Mouse (Mus musculus): ENCODE data around the gene Ets2. TPM values are rescaled to one million over a fixed set of nuclear protein-coding genes. Genes with fewer than 3 reads are reported as not detected.
"Not testable (repeated sequence)": the region's sequence is repeated elsewhere in the genome, so short reads cannot be mapped to it uniquely, and the experiment has no call there.

Gene Ets2
- polyA plus RNA-seq, 1 experiment from 2014 or later, result 74.7 TPM

DNA sequence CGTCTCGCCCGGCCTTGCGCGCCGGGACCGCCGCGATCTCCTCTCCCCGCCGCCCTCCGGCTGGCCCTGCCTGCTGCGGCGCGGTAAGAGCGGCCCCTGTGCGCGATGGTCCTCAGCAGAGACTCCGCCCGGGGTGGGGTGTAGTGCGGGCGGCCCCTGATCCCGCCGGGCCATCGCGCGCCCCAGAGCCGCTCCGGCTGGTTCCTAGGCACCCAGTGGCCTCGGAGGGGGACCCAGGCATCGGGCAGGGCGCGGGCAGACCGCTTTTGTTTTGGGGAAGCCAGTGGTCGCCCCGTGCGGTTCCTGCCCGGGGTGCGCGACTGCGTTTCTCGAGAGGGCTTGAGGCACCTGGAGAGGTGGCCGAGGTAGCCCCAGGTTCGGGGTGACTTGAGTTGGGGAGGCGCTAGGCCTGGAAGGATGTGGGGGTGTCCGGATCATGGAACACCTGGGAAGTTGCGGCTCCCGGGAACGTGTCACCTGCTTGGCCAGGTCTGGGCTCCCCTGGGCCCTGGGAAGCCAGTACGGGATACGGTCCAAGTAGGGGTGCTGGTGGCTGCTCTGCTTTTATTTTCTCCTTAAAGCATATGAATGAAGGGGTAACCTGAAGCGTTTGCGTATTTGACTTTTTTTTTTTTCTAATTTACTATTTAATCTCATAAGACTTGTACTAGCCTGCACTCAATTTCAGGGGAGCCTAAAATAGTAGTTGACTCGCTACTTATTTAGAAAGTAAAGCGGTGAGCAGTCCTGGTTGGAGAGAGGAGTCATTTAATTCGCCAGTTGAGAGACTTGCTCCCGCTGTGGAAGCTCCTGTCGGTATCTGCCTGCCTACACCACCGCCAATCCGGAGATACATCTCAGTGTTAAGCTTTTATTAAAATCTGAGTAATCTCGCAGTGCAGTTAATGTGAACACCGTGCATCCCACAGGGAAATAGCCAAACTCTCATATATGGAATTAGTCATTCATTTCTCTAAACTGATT is 979 bp downstream of the Ets2 start:
- H3K9me3 ChIP-seq, result no peaks in the 10 kb centered on the region
- H3K4me3 ChIP-seq, result peak overlapping the region; percentile 92
- peak; percentile 65 for ATAC-seq (ENCODE audit: insufficient number of reproducible peaks, insufficient read depth, low FRiP score, low TSS enrichment, low read depth)
- peak overlapping the region; percentile 95 for H3K27ac ChIP-seq
- peak overlapping the region; percentile 70 for H3K4me2 ChIP-seq
- peaks cover 36% of the 10 kb centered on the region for H3K4me1 ChIP-seq
- H3K9ac ChIP-seq, result peak overlapping the region; percentile 97
- H3K27me3 ChIP-seq, result no peaks in the 10 kb centered on the region
- H3K36me3 ChIP-seq, result peaks cover 16% of the 10 kb centered on the region
- 1% methylated on average over 62 of the region's 62 CpGs for WGBS

DNA sequence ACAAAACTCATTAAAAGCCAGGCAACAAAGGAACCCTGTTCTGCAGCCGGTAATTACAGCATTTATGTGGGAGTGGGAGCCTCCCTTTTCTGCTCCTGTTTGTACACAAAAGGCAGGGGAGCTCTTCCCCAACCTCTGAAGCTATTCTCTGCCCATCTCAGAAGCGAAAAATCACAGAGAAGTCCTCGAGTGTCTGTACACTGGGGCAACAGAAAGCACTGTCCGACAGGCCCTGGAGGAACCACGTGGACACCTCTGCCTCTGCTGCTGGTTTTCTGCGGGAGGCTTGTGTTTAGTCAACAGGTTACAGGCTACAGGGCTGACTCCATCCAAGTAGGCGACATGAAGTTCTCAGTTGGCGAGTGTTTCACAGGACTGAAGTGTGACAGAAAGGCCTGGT is 2.1 kb downstream of the Ets2 start:
- WGBS, result 17% methylated on average over 8 of the region's 8 CpGs
- peak overlapping the region; percentile 92 for H3K4me3 ChIP-seq

DNA sequence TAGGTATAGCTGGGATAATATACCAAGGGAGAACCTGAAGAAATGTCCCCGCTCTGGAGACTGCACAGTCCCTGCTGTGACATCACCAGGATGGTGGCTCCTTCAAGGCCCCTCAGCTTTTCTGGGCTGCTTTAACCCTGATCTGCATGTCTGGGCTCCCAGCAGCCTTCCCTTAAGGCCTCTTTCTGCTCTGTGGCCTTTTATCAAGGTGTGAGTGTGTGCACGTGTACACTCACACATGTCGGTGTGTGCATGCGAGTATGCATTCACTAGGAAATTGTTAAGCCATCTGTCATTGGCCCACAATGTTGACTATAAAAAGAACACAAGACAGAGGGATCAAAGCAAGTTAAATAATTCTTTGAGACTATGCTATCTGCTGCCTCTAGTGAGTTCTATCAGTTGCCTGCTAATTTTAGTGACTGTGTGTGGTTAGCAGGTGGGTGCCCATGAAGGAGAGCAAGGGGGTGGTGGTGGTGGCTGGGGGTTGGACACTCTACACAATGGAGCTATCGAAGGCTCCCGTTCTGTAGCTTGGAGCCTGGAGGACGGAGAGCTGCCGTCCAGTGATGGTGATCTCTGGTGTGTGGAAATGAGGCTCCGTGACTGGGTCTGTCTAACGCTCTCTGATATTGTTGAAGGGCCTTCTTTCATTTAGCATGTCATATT is 2.9 kb downstream of the Ets2 start:
- WGBS, result 87% methylated on average over 10 of the region's 10 CpGs
- Histone ChIP-seq H3K9ac (peak overlapping the region; percentile 75), H3K4me2 (peak overlapping the region; percentile 70), H3K27ac (0 out of 2 replicates have a peak overlapping the region, but pooled peaks have one; percentile 48), H3K27me3 (no peaks in the 10 kb centered on the region), H3K4me3 (peak overlapping the region; percentile 92), H3K9me3 (no peaks in the 10 kb centered on the region), H3K36me3 (peaks cover 30% of the 10 kb centered on the region), H3K4me1 (peaks cover 46% of the 10 kb centered on the region)
- ATAC-seq (ENCODE audit: insufficient number of reproducible peaks, insufficient read depth, low FRiP score, low TSS enrichment, low read depth), result no peak

More for the DNA sequence above, 2.1 kb downstream of the Ets2 start:
- ATAC-seq (ENCODE audit: insufficient number of reproducible peaks, insufficient read depth, low FRiP score, low TSS enrichment, low read depth), result no peak
- H3K36me3 ChIP-seq, result peaks cover 24% of the 10 kb centered on the region
- H3K4me1 ChIP-seq, result peaks cover 46% of the 10 kb centered on the region
- H3K9ac ChIP-seq, result peak overlapping the region; percentile 75
- no peaks in the 10 kb centered on the region for H3K27me3 ChIP-seq
- H3K9me3 ChIP-seq, result no peaks in the 10 kb centered on the region
- peak overlapping the region; percentile 48; the same call in 1 of the 2 replicates for H3K27ac ChIP-seq
- H3K4me2 ChIP-seq, result peak overlapping the region; percentile 70

DNA sequence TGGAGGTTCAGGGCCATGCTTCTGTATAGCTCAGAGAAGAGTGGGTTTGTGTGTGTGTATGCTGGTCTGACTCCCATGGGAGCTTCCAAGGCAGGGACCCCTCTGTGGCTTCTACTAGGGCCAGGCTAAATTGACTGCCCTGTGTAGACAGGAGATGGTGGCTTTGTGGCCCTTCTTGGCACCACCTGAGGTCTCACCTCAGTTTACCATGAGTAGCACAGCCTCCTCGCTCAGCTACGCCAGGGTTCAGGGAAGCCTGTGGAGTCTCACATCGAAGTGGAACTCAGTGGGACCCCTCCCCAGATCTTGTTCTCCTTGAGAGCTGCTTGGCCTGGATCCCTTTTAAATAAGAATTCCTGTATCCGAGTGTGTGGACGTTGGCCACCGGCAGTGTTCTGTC is 3.9 kb downstream of the Ets2 start:
- Histone ChIP-seq H3K4me2 (peak overlapping the region; percentile 70), H3K9me3 (no peaks in the 10 kb centered on the region), H3K9ac (0 out of 2 replicates have a peak overlapping the region, but pooled peaks have one; percentile 1), H3K4me3 (peak overlapping the region; percentile 92), H3K36me3 (peaks cover 40% of the 10 kb centered on the region), H3K4me1 (peaks cover 46% of the 10 kb centered on the region), H3K27me3 (no peaks in the 10 kb centered on the region), H3K27ac (no peak overlapping the region)
- no peak for ATAC-seq (ENCODE audit: insufficient number of reproducible peaks, insufficient read depth, low FRiP score, low TSS enrichment, low read depth)
- 95% methylated on average over 6 of the region's 6 CpGs for WGBS

DNA sequence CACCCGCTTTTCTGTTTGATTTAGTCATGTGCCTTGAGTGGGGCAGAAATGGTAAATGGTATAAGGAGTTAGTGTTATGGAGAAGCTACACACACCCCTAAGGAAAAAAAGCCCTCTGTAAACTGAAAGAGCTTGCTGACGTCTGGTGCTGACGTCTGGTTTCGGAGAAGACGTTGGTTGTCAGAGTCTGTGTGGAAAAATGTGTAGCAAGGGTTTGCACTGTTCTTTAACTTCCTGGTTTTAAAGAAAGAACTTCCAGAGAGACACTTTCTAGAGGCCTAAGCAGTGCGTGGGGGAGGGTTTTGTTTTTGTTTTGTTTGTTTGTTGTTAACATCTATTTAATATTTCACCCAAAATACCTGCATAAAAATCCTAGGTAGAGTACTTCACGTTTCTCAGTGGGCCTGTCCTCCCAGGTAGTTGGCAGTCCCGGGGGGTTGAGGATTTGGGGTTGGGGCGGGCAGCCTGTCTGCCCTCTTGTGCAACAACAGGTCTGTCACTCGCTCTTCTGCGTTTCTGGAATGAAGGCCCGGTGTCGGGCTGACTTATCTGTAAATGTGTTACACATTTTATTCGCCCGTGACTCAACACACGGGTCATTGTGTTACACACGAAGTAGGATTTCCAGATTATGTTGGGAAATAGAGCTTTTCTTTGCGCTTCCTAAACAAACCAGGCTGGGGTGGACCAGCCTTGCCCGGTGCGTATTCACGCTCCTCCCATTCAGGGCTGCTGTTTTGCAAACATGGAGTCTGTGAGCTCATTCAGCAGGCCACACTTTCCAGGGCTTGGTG is 6.5 kb downstream of the Ets2 start:
- peaks cover 58% of the 10 kb centered on the region for H3K36me3 ChIP-seq
- no peak overlapping the region for H3K4me3 ChIP-seq
- peak overlapping the region; percentile 33; the same call in 1 of the 2 replicates for H3K9ac ChIP-seq
- no peaks in the 10 kb centered on the region for H3K27me3 ChIP-seq
- peak overlapping the region; percentile 69 for H3K27ac ChIP-seq
- H3K4me1 ChIP-seq, result peaks cover 41% of the 10 kb centered on the region
- H3K4me2 ChIP-seq, result peak overlapping the region; percentile 33
- no peaks in the 10 kb centered on the region for H3K9me3 ChIP-seq
- ATAC-seq (ENCODE audit: insufficient number of reproducible peaks, insufficient read depth, low FRiP score, low TSS enrichment, low read depth), result no peak
- WGBS, result 62% methylated on average over 21 of the region's 21 CpGs

DNA sequence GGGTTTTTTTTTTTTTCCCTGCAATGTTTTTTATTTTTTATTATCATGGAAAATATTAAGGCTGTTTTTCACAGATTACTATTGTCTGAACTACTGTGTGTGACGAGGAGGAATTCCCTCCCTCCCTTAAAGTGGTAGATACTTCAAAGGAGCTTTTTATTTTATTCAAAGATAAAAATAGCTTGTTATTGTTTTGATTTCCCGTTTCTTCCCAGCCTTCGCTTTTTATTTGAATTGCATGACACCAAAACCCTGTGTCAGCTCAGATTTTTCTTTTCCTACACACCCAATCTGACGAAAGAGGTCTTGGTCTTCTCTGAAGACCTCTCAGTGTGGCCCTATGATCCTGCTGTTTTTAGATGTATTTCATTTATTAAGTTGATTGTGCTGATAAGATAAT is 7.3 kb downstream of the Ets2 start:
- Histone ChIP-seq H3K9me3 (no peaks in the 10 kb centered on the region), H3K27ac (no peak overlapping the region), H3K4me3 (no peak overlapping the region), H3K4me1 (peaks cover 36% of the 10 kb centered on the region), H3K4me2 (no peak overlapping the region), H3K36me3 (peaks cover 65% of the 10 kb centered on the region), H3K9ac (no peak overlapping the region), H3K27me3 (no peaks in the 10 kb centered on the region)
- WGBS, result 69% methylated on average over 4 of the region's 4 CpGs
- ATAC-seq (ENCODE audit: insufficient number of reproducible peaks, insufficient read depth, low FRiP score, low TSS enrichment, low read depth), result no peak

DNA sequence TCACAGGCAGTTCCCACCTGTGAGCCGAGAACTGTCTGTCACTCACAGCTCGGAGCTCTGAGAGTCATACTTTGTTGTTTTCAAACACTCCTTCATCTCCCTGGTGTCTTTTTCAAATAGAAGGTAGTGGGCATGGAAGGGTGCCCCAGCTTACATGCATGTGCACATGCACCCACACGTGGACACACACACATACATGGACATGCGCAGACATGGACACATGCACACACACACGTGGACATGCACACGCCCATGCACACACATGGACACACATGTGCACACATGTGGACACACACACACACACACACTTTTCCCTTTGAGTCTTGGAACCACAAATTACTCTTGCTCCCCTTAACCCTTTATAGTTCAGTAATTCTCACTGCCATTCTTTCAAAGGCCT is 8.3 kb downstream of the Ets2 start:
- H3K27ac ChIP-seq, result no peak overlapping the region
- ATAC-seq (ENCODE audit: insufficient number of reproducible peaks, insufficient read depth, low FRiP score, low TSS enrichment, low read depth), result no peak
- 96% methylated on average over 6 of the region's 6 CpGs for WGBS

DNA sequence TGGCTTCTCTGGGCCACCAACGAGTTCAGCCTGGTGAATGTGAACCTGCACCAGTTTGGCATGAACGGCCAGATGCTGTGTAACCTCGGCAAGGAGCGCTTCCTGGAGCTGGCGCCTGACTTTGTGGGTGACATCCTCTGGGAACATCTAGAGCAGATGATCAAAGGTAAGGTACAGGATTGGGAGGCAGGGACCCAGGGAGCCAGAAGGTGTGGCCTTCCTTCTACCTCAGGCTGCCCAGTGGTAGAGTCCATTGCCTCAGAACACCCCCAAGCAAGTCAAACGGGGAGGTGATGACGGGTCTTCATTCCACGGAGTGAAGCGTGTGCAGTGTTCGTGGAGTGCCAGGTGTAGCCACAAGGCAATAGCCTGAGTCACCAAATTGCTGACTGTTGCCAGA is 10.2 kb downstream of the Ets2 start:
- no peak overlapping the region for H3K4me3 ChIP-seq
- peaks cover 81% of the 10 kb centered on the region for H3K36me3 ChIP-seq
- peaks cover 14% of the 10 kb centered on the region for H3K4me1 ChIP-seq
- ATAC-seq (ENCODE audit: insufficient number of reproducible peaks, insufficient read depth, low FRiP score, low TSS enrichment, low read depth), result no peak
- no peak overlapping the region for H3K27ac ChIP-seq
- no peak overlapping the region for H3K9ac ChIP-seq
- 94% methylated on average over 10 of the region's 10 CpGs for WGBS
- no peaks in the 10 kb centered on the region for H3K9me3 ChIP-seq
- H3K4me2 ChIP-seq, result no peak overlapping the region
- no peaks in the 10 kb centered on the region for H3K27me3 ChIP-seq

More for the DNA sequence above, 8.3 kb downstream of the Ets2 start:
- Histone ChIP-seq H3K4me2 (no peak overlapping the region), H3K27me3 (no peaks in the 10 kb centered on the region), H3K4me3 (no peak overlapping the region), H3K36me3 (peaks cover 71% of the 10 kb centered on the region), H3K9ac (no peak overlapping the region), H3K4me1 (peaks cover 26% of the 10 kb centered on the region), H3K9me3 (no peaks in the 10 kb centered on the region)

DNA sequence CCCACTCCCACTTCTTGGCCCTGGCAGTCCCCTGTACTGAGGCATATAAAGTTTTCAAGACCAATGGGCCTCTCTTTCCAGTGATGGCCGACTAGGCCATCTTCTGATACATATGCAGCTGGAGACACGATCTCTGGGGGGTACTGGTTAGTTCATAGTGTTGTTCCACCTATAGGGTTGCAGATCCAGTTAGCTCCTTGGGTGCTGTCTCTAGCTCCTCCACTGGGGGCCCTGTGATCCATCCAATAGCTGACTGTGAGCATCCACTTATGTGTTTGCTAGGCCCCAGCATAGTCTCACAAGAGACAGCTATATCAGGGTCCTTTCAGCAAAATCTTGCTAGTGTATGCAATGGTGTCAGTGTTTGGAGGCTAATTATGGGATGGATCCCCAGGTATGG is 11.2 kb downstream of the Ets2 start:
- peaks cover 85% of the 10 kb centered on the region for H3K36me3 ChIP-seq
- H3K4me1 ChIP-seq; H3K4me3 ChIP-seq; H3K9me3 ChIP-seq; H3K27ac ChIP-seq; H3K4me2 ChIP-seq; H3K9ac ChIP-seq; H3K27me3 ChIP-seq; ATAC-seq (ENCODE audit: insufficient number of reproducible peaks, insufficient read depth, low FRiP score, low TSS enrichment, low read depth): not testable (repeated sequence)
- WGBS, result 79% methylated on average over 2 of the region's 2 CpGs

DNA sequence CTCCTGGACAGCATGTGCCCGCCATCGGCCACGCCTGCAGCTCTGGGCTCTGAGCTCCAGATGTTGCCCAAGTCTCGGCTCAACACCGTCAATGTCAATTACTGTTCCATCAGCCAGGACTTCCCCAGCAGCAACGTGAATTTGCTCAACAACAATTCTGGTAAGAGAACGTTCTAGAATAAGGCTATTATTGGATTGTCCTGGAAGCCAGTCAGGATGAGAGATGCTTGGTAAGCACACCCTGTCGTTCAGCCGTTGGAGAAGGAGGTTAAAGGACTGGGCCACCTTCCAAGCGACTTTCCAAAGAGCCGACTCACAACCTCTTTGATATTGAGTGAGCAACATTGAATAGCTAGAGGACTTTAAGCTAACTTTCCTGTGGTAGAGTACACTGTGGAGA is 13.2 kb downstream of the Ets2 start:
- H3K36me3 ChIP-seq, result peaks cover 90% of the 10 kb centered on the region
- H3K9me3 ChIP-seq, result no peaks in the 10 kb centered on the region
- no peak overlapping the region for H3K27ac ChIP-seq

More for the DNA sequence above, 13.2 kb downstream of the Ets2 start:
- H3K4me2 ChIP-seq, result no peak overlapping the region
- H3K4me3 ChIP-seq, result no peak overlapping the region
- H3K9ac ChIP-seq, result no peak overlapping the region
- peaks cover 5% of the 10 kb centered on the region; the same call in 1 of the 2 replicates for H3K4me1 ChIP-seq
- H3K27me3 ChIP-seq, result no peaks in the 10 kb centered on the region
- WGBS, result 78% methylated on average over 11 of the region's 11 CpGs
- no peak for ATAC-seq (ENCODE audit: insufficient number of reproducible peaks, insufficient read depth, low FRiP score, low TSS enrichment, low read depth)
